Mouse (Mus musculus): ENCODE data around the gene Vav2. TPM values are rescaled to one million over a fixed set of nuclear protein-coding genes. Genes with fewer than 3 reads are reported as not detected.
A peak's percentile ranks its signal among the peaks of the same experiment; 100 is the strongest.

Gene Vav2
- 28.1 and 30.3 TPM in 2 replicates for polyA plus RNA-seq (2012; rRNA removed)

DNA sequence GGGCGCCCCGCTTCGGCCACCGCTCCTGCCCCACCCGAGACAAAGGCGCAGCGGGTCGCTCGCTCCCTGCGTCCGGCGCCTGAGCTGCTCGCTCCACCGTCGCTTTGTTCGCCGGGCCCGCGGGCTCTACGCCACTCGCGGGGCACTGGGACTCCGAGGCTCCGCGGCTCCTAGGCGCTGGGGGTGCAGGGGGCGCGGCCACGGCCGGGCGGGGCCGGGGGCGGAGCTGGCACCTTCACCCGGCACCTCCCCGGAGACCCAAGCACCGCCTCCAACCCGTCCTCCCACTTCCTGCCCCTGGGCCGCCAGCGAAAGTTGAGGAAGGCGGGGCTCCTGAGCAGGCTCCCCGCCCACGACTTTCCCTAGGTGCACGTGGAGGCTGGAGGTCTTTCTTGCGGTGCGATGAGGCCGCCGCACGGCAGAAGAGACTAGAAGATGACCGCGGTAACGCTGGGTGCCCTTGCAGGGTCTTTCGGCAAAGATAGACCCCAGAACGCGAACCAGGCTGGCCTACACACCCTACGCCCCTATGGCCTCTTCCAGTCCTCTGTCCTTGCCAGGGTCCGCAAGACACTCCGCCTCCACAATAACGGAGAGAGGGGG is at the start of gene Vav2:
Vav2 (minus strand) TSS at position 179 of the 603 bp plus-strand sequence.
- Histone ChIP-seq H3K36me3 (ENCODE audit: control insufficient read depth, insufficient read depth, low read length) (no peaks in the 10 kb centered on the region), H3K27ac (ENCODE audit: insufficient read depth, low read depth, low read length) (peak within 1 kb of the TSS; percentile 44), H3K27me3 (replicated peaks; ENCODE audit: control insufficient read depth, insufficient read depth, low read length) (no peaks in the 10 kb centered on the region), H3K4me1 (ENCODE audit: control insufficient read depth, insufficient read depth, low read length) (peaks cover 8% of the 10 kb centered on the region; the same call in 1 of the 2 replicates), H3K4me3 (ENCODE audit: insufficient read depth, low read depth, low read length) (peak within 1 kb of the TSS; percentile 63)
- WGBS = 2% methylated on average over 58 of the region's 58 CpGs
- peak; percentile 97 for DNase-seq
- TF ChIP-seq POLR2A (IDR thresholded peaks at IDR 0.05; ENCODE audit: low read depth, low read length) (peak; percentile 9), CTCF (conservative IDR thresholded peaks at IDR 0.05; ENCODE audit: insufficient read depth, insufficient read length, low read depth, low read length) (peak; percentile 10; the same call in 1 of the 2 replicates)

DNA sequence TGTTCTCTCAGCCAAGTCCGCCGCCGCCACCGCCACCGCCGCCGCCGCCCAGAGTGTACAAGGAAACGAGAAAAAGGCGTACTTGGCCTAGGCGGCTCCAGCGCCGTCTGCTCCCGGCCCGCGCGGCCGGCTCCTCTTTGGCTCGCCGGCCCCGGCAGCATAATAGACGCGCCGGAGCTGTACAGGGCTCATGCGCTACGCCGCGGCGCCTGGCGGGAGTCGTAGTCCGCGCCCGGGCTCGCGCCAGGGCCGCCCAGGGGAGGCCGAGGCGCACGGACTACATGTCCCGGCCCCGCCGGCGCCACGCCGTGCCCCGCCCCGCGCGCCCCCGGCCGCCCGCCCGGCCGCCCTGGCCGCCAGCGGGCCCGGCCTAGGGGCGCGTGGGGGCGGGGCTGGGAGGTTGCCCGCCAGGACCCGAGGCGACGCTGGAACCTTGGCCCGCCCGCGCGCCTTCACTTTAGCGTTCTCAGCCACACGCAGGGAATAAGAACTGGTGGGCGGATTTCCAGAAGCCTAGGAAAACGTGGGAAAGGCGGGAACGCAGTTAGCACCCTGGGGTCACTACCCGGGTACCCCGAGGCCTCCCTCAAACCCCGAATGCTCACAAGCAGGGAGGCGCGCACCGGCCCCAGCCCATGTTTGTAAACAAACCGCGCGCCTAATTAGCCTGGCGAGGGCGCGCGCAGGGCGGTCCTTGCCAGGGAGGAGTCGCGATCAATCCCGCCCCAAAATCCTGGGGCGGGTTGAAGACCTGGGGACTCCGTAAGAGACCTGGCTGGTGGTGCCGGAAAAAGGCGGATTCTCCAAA is 48.9 kb upstream of the Vav2 start:
- peak; percentile 96 for DNase-seq
- peak overlapping the region; percentile 97 for H3K4me3 ChIP-seq (ENCODE audit: insufficient read depth, low read depth, low read length)
- no peaks in the 10 kb centered on the region for H3K36me3 ChIP-seq (ENCODE audit: control insufficient read depth, insufficient read depth, low read length)
- TF ChIP-seq POLR2A (IDR thresholded peaks at IDR 0.05; ENCODE audit: low read depth, low read length) (peak; percentile 75), CTCF (conservative IDR thresholded peaks at IDR 0.05; ENCODE audit: insufficient read depth, insufficient read length, low read depth, low read length) (no peak)
- WGBS = 1% methylated on average over 94 of the region's 96 CpGs
- H3K27ac ChIP-seq (ENCODE audit: insufficient read depth, low read depth, low read length) = peak overlapping the region; percentile 92
- peaks cover 25% of the 10 kb centered on the region for H3K4me1 ChIP-seq (ENCODE audit: control insufficient read depth, insufficient read depth, low read length)
- no peaks in the 10 kb centered on the region for H3K27me3 ChIP-seq (replicated peaks; ENCODE audit: control insufficient read depth, insufficient read depth, low read length)

GRCm38 (mm10) chr2:27474621-27475484 is 48.0 kb upstream of the Vav2 start:
- peaks cover 32% of the 10 kb centered on the region for H3K4me1 ChIP-seq (ENCODE audit: control insufficient read depth, insufficient read depth, low read length)
- DNase-seq = peak; percentile 56
- peak overlapping the region; percentile 87 for H3K27ac ChIP-seq (ENCODE audit: insufficient read depth, low read depth, low read length)
- H3K27me3 ChIP-seq (replicated peaks; ENCODE audit: control insufficient read depth, insufficient read depth, low read length) = no peaks in the 10 kb centered on the region
- no peaks in the 10 kb centered on the region for H3K36me3 ChIP-seq (ENCODE audit: control insufficient read depth, insufficient read depth, low read length)
- WGBS = under 1% methylated on average over 84 of the region's 84 CpGs
- H3K4me3 ChIP-seq (ENCODE audit: insufficient read depth, low read depth, low read length) = peak overlapping the region; percentile 97
- TF ChIP-seq POLR2A (IDR thresholded peaks at IDR 0.05; ENCODE audit: low read depth, low read length) (no peak), CTCF (conservative IDR thresholded peaks at IDR 0.05; ENCODE audit: insufficient read depth, insufficient read length, low read depth, low read length) (no peak)

DNA sequence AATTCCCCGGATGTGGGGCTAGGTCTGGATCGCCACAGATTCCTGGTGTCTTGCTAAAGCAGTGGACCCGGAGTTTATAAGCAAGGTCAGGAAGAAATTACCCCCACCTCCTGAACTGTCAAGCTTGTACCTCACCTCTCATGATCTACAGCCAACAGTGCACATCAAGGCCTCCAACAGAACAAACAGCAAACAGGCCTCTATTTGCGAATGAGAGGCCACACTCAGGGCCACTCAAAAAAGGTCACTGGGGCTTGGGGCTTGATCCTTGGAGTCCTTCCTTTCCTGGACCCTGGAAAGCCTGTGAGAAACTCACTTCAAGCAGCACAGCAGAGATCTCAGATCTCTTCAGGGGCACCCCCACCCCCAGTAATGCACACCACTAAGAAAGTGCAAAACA is 47.1 kb upstream of the Vav2 start:
- Histone ChIP-seq H3K27ac (ENCODE audit: insufficient read depth, low read depth, low read length) (peak overlapping the region; percentile 21; the same call in 1 of the 2 replicates), H3K4me1 (ENCODE audit: control insufficient read depth, insufficient read depth, low read length) (peaks cover 40% of the 10 kb centered on the region), H3K27me3 (replicated peaks; ENCODE audit: control insufficient read depth, insufficient read depth, low read length) (no peaks in the 10 kb centered on the region), H3K36me3 (ENCODE audit: control insufficient read depth, insufficient read depth, low read length) (no peaks in the 10 kb centered on the region), H3K4me3 (ENCODE audit: insufficient read depth, low read depth, low read length) (peak overlapping the region; percentile 97; the same call in 1 of the 2 replicates)
- no peak for DNase-seq
- no peak for TF ChIP-seq CTCF (conservative IDR thresholded peaks at IDR 0.05; ENCODE audit: insufficient read depth, insufficient read length, low read depth, low read length)
- TF ChIP-seq POLR2A (IDR thresholded peaks at IDR 0.05; ENCODE audit: low read depth, low read length) = no peak
- WGBS = 20% methylated on average over 4 of the region's 4 CpGs

- TF ChIP-seq CTCF (conservative IDR thresholded peaks at IDR 0.05; ENCODE audit: insufficient read depth, insufficient read length, low read depth, low read length) = no peak
- TF ChIP-seq POLR2A (IDR thresholded peaks at IDR 0.05; ENCODE audit: low read depth, low read length) = no peak
- no peak overlapping the region for H3K4me3 ChIP-seq (ENCODE audit: insufficient read depth, low read depth, low read length)
- H3K36me3 ChIP-seq (ENCODE audit: control insufficient read depth, insufficient read depth, low read length) = no peaks in the 10 kb centered on the region
- H3K4me1 ChIP-seq (ENCODE audit: control insufficient read depth, insufficient read depth, low read length) = peaks cover 40% of the 10 kb centered on the region
- 54% methylated on average over 7 of the region's 7 CpGs for WGBS
- H3K27me3 ChIP-seq (replicated peaks; ENCODE audit: control insufficient read depth, insufficient read depth, low read length) = no peaks in the 10 kb centered on the region
- DNase-seq = no peak
- H3K27ac ChIP-seq (ENCODE audit: insufficient read depth, low read depth, low read length) = no peak overlapping the region
These were observed 46.4 kb upstream of the Vav2 start for GRCm38 (mm10) chr2:27473061-27473765.

- Histone ChIP-seq H3K27ac (ENCODE audit: insufficient read depth, low read depth, low read length) (no peak overlapping the region), H3K4me1 (ENCODE audit: control insufficient read depth, insufficient read depth, low read length) (peaks cover 40% of the 10 kb centered on the region), H3K27me3 (replicated peaks; ENCODE audit: control insufficient read depth, insufficient read depth, low read length) (no peaks in the 10 kb centered on the region), H3K36me3 (ENCODE audit: control insufficient read depth, insufficient read depth, low read length) (no peaks in the 10 kb centered on the region), H3K4me3 (ENCODE audit: insufficient read depth, low read depth, low read length) (no peak overlapping the region)
- no peak for TF ChIP-seq CTCF (conservative IDR thresholded peaks at IDR 0.05; ENCODE audit: insufficient read depth, insufficient read length, low read depth, low read length)
- no peak for TF ChIP-seq POLR2A (IDR thresholded peaks at IDR 0.05; ENCODE audit: low read depth, low read length)
- DNase-seq = no peak
These were observed 44.3 kb upstream of the Vav2 start for GRCm38 (mm10) chr2:27471170-27471584.
